Mouse (Mus musculus): ENCODE results near the gene Nkain4.

Nkain4 gene

GRCm38 (mm10) chr2:180949947-180950346 is 4.6 kb downstream of the Nkain4 start:
- DNase-seq = no peak

GRCm38 (mm10) chr2:180941869-180942268 is 12.6 kb downstream of the Nkain4 start:
- DNase-seq = no peak

- DNase-seq = no peak
Measured at GRCm38 (mm10) chr2:180940187-180940586, 14.3 kb downstream of the Nkain4 start.

- DNase-seq = no peak
Measured at GRCm38 (mm10) chr2:180932418-180932817, 22.1 kb downstream of the Nkain4 start.

- no peak for DNase-seq
Measured at GRCm38 (mm10) chr2:180928723-180929122, 25.8 kb downstream of the Nkain4 start, which contains the start of gene Birc7. Gene Birc7, plus strand, starts transcription at chr2:180929023.

- peak; percentile 58 for DNase-seq
Measured at GRCm38 (mm10) chr2:180925176-180925575, 29.3 kb downstream of the Nkain4 start.

- no peak for DNase-seq
Measured at GRCm38 (mm10) chr2:180922739-180923138, 31.8 kb downstream of the Nkain4 start.

GRCm38 (mm10) chr2:180920810-180921400 is 33.6 kb downstream of the Nkain4 start, which contains the start of gene Ythdf1:
Gene Ythdf1, minus strand, starts transcription at chr2:180920949.
- peak; percentile 98 for DNase-seq

- DNase-seq = peak; percentile 24
Measured at GRCm38 (mm10) chr2:180919913-180920809, 34.3 kb downstream of the Nkain4 start.

GRCm38 (mm10) chr2:180915886-180916433 is 38.5 kb downstream of the Nkain4 start:
- DNase-seq = no peak

- peak; percentile 42 for DNase-seq
Measured at GRCm38 (mm10) chr2:180910928-180911327, 43.6 kb downstream of the Nkain4 start.

GRCm38 (mm10) chr2:180905556-180906221 is 48.8 kb downstream of the Nkain4 start:
- no peak for DNase-seq

GRCm38 (mm10) chr2:180904435-180905208 is 49.9 kb downstream of the Nkain4 start:
- peak; percentile 54 for DNase-seq

- DNase-seq = peak; percentile 29
Measured at GRCm38 (mm10) chr2:180902086-180902485, 52.4 kb downstream of the Nkain4 start.

- peak; percentile 18 for DNase-seq
Measured at GRCm38 (mm10) chr2:180897857-180898256, 56.6 kb downstream of the Nkain4 start.

GRCm38 (mm10) chr2:180896819-180897625 is 57.5 kb downstream of the Nkain4 start:
- peak; percentile 57 for DNase-seq

- DNase-seq = peak; percentile 39
Measured at GRCm38 (mm10) chr2:180895837-180896525, 58.5 kb downstream of the Nkain4 start.

- DNase-seq = no peak
Measured at GRCm38 (mm10) chr2:180895321-180895720, 59.2 kb downstream of the Nkain4 start.

GRCm38 (mm10) chr2:180894734-180895133 is 59.8 kb downstream of the Nkain4 start:
- DNase-seq = peak; percentile 94

GRCm38 (mm10) chr2:180894029-180894623 is 60.4 kb downstream of the Nkain4 start:
- peak; percentile 45 for DNase-seq
